Mouse (Mus musculus) liver, adult 2 months (tissue): ENCODE measurements around the gene Gm39566.

Source experiments
- CTCF ChIP-seq: fragments of 200-500 bp; IDR thresholded peaks from 2 replicates; pipeline ENCODE4 v1.5.1; 2011; ENCODE audit warnings: low read depth, low read length, control low read depth
- POLR2A ChIP-seq: fragments of 200-500 bp; IDR thresholded peaks from 2 replicates; pipeline ENCODE4 v1.6.1; 2011; ENCODE audit warnings: low read length, control low read depth; ENCODE audit not compliant: insufficient read depth; ENCODE audit errors: extremely low read depth

DNA sequence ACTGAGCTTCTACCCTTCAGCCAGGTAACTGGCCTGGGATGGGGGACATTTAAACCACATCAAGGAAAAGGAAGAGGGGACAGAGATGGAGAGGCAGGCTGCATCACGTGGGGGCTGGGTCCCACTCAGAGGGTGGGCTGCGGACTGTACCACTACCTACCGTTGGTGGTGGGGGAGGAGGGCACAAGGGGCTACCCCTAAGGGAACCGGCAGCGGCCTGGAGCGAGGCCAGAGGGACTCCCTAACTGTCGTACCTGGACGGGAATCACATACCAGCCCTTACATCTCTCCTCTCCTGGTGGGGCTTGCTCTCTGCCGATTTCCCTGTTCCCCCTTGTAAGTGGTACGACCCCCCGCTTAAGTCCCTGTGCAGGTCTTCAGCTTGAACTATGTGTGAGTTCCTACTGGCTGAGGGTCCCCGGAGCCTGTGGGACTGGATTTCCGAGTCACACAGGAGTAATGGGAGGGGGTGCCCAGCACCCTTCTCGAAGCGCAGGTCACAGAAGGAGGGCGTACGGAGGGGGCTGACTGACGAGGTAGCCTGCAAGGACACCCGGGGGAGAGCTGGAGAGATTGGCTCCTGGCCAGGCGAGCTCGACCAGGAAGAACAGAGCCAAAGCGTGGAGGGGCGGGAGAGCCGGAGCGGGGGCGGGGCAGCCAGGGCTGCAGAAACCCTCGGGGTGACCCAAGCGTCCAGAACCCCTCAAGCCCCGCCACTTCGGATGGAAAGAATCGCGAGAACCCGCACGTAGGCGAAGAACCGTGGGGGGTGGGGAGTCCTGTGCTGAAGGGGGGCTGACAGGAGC, 14.5 kb downstream of the Gm39566 start:
- no peak for TF ChIP-seq CTCF
- TF ChIP-seq POLR2A, result no peak
